Comparison of ENCODE assay signal across 9 mouse cellular contexts in genomic region chr6:124472801-124473200, GRCm38 (mm10). TPM values are rescaled to one million over a fixed set of nuclear protein-coding genes. Genes with fewer than 3 reads are reported as not detected.
DNase-seq lines count a peak whose midpoint lies in the region; ATAC-seq and TF ChIP-seq lines count a peak whose summit lies in the region.
"Had no signal": no experiment of that assay in that cellular context is flagged by ENCODE, and none has a peak within 500 bp of the region (broad histone marks: within the 10 kb centered on the region; RNA-seq: fewer than 3 reads in every experiment).

No protein-coding gene starts in this region.

- no peak overlapping the region for H3K4me2 ChIP-seq in hindbrain, embryonic 12.5 days (replicated peaks)

- H3K27ac ChIP-seq in MEL (ENCODE audit: control insufficient read depth, low read depth, low read length), result peak overlapping the region; percentile 94
- H3K27ac ChIP-seq in embryonic fibroblast, embryonic 13.5 days (ENCODE audit: insufficient read depth, low read length), result no peak overlapping the region
- no peak overlapping the region for H3K27ac ChIP-seq in hindbrain, embryonic 12.5 days
- H3K27ac ChIP-seq: macrophage had no signal

- peak; percentile 46 to 67 for DNase-seq in heart, postnatal 36 days
- DNase-seq in heart, adult 11 months, result no peak
- DNase-seq in A20 (ENCODE audit: low read depth, low spot score) (peak; percentile 85), MEL (ENCODE audit: low read depth, low spot score) (peak; percentile 92)
- DNase-seq in lung, adult 2 months, result peak; percentile 65
- peak; percentile 52 for DNase-seq in thymus, postnatal 25 days

- no peaks in the 10 kb centered on the region for H3K9me3 ChIP-seq in MEL (replicated peaks; ENCODE audit: insufficient read depth, low read length)
- no peaks in the 10 kb centered on the region for H3K9me3 ChIP-seq in hindbrain, embryonic 12.5 days (replicated peaks)

- peaks cover 9 to 19% of the 10 kb centered on the region in 2 experiments for H3K4me1 ChIP-seq in MEL (ENCODE audit: control insufficient read depth in 1 of 2, insufficient read depth in 2 of 2, low read length in 2 of 2)
- H3K4me1 ChIP-seq in embryonic fibroblast, embryonic 13.5 days (ENCODE audit: control insufficient read depth, insufficient read depth, low read length), result no peaks in the 10 kb centered on the region
- H3K4me1 ChIP-seq in lung, adult 2 months (ENCODE audit: control insufficient read depth, insufficient read depth, low read length), result peaks cover 2% of the 10 kb centered on the region; the same call in 1 of the 2 replicates
- no peaks in the 10 kb centered on the region for H3K4me1 ChIP-seq in hindbrain, embryonic 12.5 days

- peak overlapping the region; percentile 73 for H3K9ac ChIP-seq in MEL (ENCODE audit: control insufficient read depth, low read depth, low read length, poor library complexity, severe bottlenecking)
- no peak overlapping the region for H3K9ac ChIP-seq in hindbrain, embryonic 12.5 days

- H3K4me3 ChIP-seq in MEL (ENCODE audit: control insufficient read depth in 1 of 2, insufficient read depth in 1 of 2, low read depth in 2 of 2, low read length in 2 of 2), result peak overlapping the region; percentile 74 to 76
- H3K4me3 ChIP-seq in embryonic fibroblast, embryonic 13.5 days (ENCODE audit: insufficient read depth, low read length), result no peak overlapping the region
- H3K4me3 ChIP-seq in lung, adult 2 months (replicated peaks; ENCODE audit: extremely low read depth, low read depth, low read length), result no peak overlapping the region
- no peak overlapping the region for H3K4me3 ChIP-seq in hindbrain, embryonic 12.5 days

- peaks cover 0 to 13% of the 10 kb centered on the region in 2 experiments; a peak in 2 of 4 replicates for H3K36me3 ChIP-seq in MEL (ENCODE audit: control insufficient read depth in 1 of 2, insufficient read depth in 2 of 2, low read length in 2 of 2)
- H3K36me3 ChIP-seq in hindbrain, embryonic 12.5 days, result no peaks in the 10 kb centered on the region

- H3K79me2 ChIP-seq in MEL (ENCODE audit: control insufficient read depth, insufficient read depth, low read length, poor library complexity), result peaks cover 39% of the 10 kb centered on the region

- WGBS in lung, adult 2 months, result 35% methylated on average over 6 of the region's 6 CpGs
- WGBS in hindbrain, embryonic 12.5 days, result 40% methylated on average over 6 of the region's 6 CpGs

- ATAC-seq in hindbrain, embryonic 12.5 days (ENCODE audit: low FRiP score), result no peak

- no peak for TF ChIP-seq POLR2A in MEL (IDR thresholded peaks at IDR 0.05; ENCODE audit: control insufficient read depth in 1 of 2, insufficient read depth in 1 of 2, low read depth in 1 of 2, low read length in 2 of 2, poor library complexity in 1 of 2)
- TF ChIP-seq POLR2A in embryonic fibroblast, embryonic 13.5 days (IDR thresholded peaks at IDR 0.05; ENCODE audit: low read depth, low read length), result no peak
- TF ChIP-seq POLR2A in lung, adult 2 months (IDR thresholded peaks at IDR 0.05; ENCODE audit: borderline replicate concordance, extremely low read depth, low read depth, low read length), result no peak

- TF ChIP-seq CTCF in MEL (IDR thresholded peaks at IDR 0.05 in 2 of 3, conservative IDR thresholded peaks at IDR 0.05 in 1 of 3; ENCODE audit: control insufficient read depth in 1 of 3, insufficient read depth in 1 of 3, low read depth in 2 of 3, low read length in 3 of 3, poor library complexity in 1 of 3, severe bottlenecking in 1 of 3), result peak in 2 of 3 experiments; percentile 90 to 100; a peak in 4 of 6 replicates
- 0 out of 2 replicates have a peak, but pooled peaks have one; percentile 18 for TF ChIP-seq CTCF in embryonic fibroblast, embryonic 13.5 days (IDR thresholded peaks at IDR 0.05; ENCODE audit: borderline replicate concordance, insufficient read depth, low read length)
- TF ChIP-seq CTCF in lung, adult 2 months (IDR thresholded peaks at IDR 0.05; ENCODE audit: insufficient read depth, low read length), result peak; percentile 83

- intact Hi-C loops in heart, postnatal 36 days (cut with DNase I), result no loop called here

- no peak for TF ChIP-seq RAD21 in MEL (IDR thresholded peaks at IDR 0.05; ENCODE audit: low read depth, low read length)

- no peaks in the 10 kb centered on the region for H3K27me3 ChIP-seq in MEL (ENCODE audit: control insufficient read depth in 1 of 2, insufficient read depth in 2 of 2, low read length in 2 of 2)
- no peaks in the 10 kb centered on the region for H3K27me3 ChIP-seq in hindbrain, embryonic 12.5 days

- no peak for TF ChIP-seq EP300 in MEL (IDR thresholded peaks at IDR 0.05; ENCODE audit: low read depth in 1 of 2, low read length in 2 of 2)

TF ChIP-seq in MEL, 35 proteins besides CTCF, POLR2A, EP300 and RAD21:
- TF ChIP-seq MEF2A (IDR thresholded peaks at IDR 0.05; ENCODE audit: extremely low read depth, insufficient replicate concordance, low read depth, low read length, poor library complexity, severe bottlenecking), result no peak
- TF ChIP-seq BHLHE40 (IDR thresholded peaks at IDR 0.05; ENCODE audit: borderline replicate concordance, low read depth, low read length), result no peak
- no peak for TF ChIP-seq MXI1 (IDR thresholded peaks at IDR 0.05; ENCODE audit: low read depth, low read length)
- TF ChIP-seq MAX (IDR thresholded peaks at IDR 0.05; ENCODE audit: low read length), result no peak
- TF ChIP-seq RCOR1 (IDR thresholded peaks at IDR 0.05; ENCODE audit: low read depth, low read length), result no peak
- no peak for TF ChIP-seq ZKSCAN1 (IDR thresholded peaks at IDR 0.05; ENCODE audit: low read depth, low read length)

RNA-seq across cellular contexts. Expression of gene Clstn3, which starts 8.2 kb away (rescaled TPM):
- total RNA-seq in heart, postnatal 36 days (2021), result 1 to 10 TPM in 1 of 2 experiments, under 1 TPM in 1; 0.73 to 2.1 TPM
- total RNA-seq in MEL (2012; rRNA removed), result 46.5 and 51.3 TPM in 2 replicates
- polyA plus RNA-seq in MEL (2012; ENCODE audit: insufficient read depth in 1 of 2, insufficient read length in 2 of 2, low read depth in 1 of 2, low replicate concordance in 2 of 2, missing spikeins in 1 of 2), result 10 to 100 TPM in 1 of 2 experiments, not detected in 1; 59.8 TPM
- polyA plus RNA-seq in embryonic fibroblast, embryonic 13.5 days (2011; ENCODE audit: insufficient read length, low read depth, missing spikeins), result 0.38 and 0.44 TPM in 2 replicates
- 3.2 and 9.1 TPM in 2 replicates for polyA plus RNA-seq in lung, adult 2 months (2012; rRNA removed)
- 36.9 and 40.5 TPM in 2 replicates for polyA plus RNA-seq in hindbrain, embryonic 12.5 days (2016; fragmentation: Nextera tagmentation; extraction: Ambion mirVana)

RNA-seq across cellular contexts. Expression of gene C1rl, which starts 20.1 kb away (rescaled TPM):
- 1 to 10 TPM; 1.2 TPM for total RNA-seq in heart, postnatal 36 days (2021)
- total RNA-seq in MEL (2012; rRNA removed), result 0.98 and 1.2 TPM in 2 replicates
- 1 to 10 TPM in 1 of 2 experiments, not detected in 1; 2.6 TPM for polyA plus RNA-seq in MEL (2012; ENCODE audit: insufficient read depth in 1 of 2, insufficient read length in 2 of 2, low read depth in 1 of 2, low replicate concordance in 2 of 2, missing spikeins in 1 of 2)
- polyA plus RNA-seq in embryonic fibroblast, embryonic 13.5 days (2011; ENCODE audit: insufficient read length, low read depth, missing spikeins), result 3.3 and 3.6 TPM in 2 replicates
- 4.6 and 5.9 TPM in 2 replicates for polyA plus RNA-seq in lung, adult 2 months (2012; rRNA removed)
- polyA plus RNA-seq in hindbrain, embryonic 12.5 days (2016; fragmentation: Nextera tagmentation; extraction: Ambion mirVana), result 0.20 and 0.25 TPM in 2 replicates

RNA-seq across cellular contexts. Expression of gene C1ra, which starts 39.4 kb away (rescaled TPM):
- 10 to 100 TPM; 13.7 TPM for total RNA-seq in heart, postnatal 36 days (2021)
- total RNA-seq in MEL (2012; rRNA removed), result 0.19 and 0.29 TPM in 2 replicates
- under 1 TPM in 1 of 2 experiments, not detected in 1; 0.28 TPM for polyA plus RNA-seq in MEL (2012; ENCODE audit: insufficient read depth in 1 of 2, insufficient read length in 2 of 2, low read depth in 1 of 2, low replicate concordance in 2 of 2, missing spikeins in 1 of 2)
- polyA plus RNA-seq in embryonic fibroblast, embryonic 13.5 days (2011; ENCODE audit: insufficient read length, low read depth, missing spikeins), result 15.4 and 30.1 TPM in 2 replicates
- polyA plus RNA-seq in lung, adult 2 months (2012; rRNA removed), result 47.2 and 58.0 TPM in 2 replicates
- 0.14 and 0.49 TPM in 2 replicates for polyA plus RNA-seq in hindbrain, embryonic 12.5 days (2016; fragmentation: Nextera tagmentation; extraction: Ambion mirVana)

RNA-seq across cellular contexts. Expression of gene Pex5, which starts 57.9 kb away (rescaled TPM):
- 10 to 100 TPM; 26.9 to 28.7 TPM for total RNA-seq in heart, postnatal 36 days (2021)
- 56.0 and 63.1 TPM in 2 replicates for total RNA-seq in MEL (2012; rRNA removed)
- polyA plus RNA-seq in MEL (2012; ENCODE audit: insufficient read depth in 1 of 2, insufficient read length in 2 of 2, low read depth in 1 of 2, low replicate concordance in 2 of 2, missing spikeins in 1 of 2), result 10 to 100 TPM in 1 of 2 experiments, not detected in 1; 63.0 TPM
- polyA plus RNA-seq in embryonic fibroblast, embryonic 13.5 days (2011; ENCODE audit: insufficient read length, low read depth, missing spikeins), result 36.1 and 40.0 TPM in 2 replicates
- polyA plus RNA-seq in lung, adult 2 months (2012; rRNA removed), result 24.2 and 31.2 TPM in 2 replicates
- 68.0 and 68.3 TPM in 2 replicates for polyA plus RNA-seq in hindbrain, embryonic 12.5 days (2016; fragmentation: Nextera tagmentation; extraction: Ambion mirVana)

Comparison
In these comparisons a context has a peak if more than half of its experiments do, and no peak if none do; other contexts are left out.
1. H3K4me3 ChIP-seq: peak in MEL (2 of 2); none in embryonic fibroblast, embryonic 13.5 days (single experiment), lung, adult 2 months (single experiment) and hindbrain, embryonic 12.5 days (single experiment).
2. CTCF ChIP-seq: peak in every context shown above with its lines; median percentile 95 in MEL; 83 in lung, adult 2 months; 18 in embryonic fibroblast, embryonic 13.5 days.
3. RNA of gene C1ra, which starts 39.4 kb away (polyA plus RNA-seq): 47.2 to 58.0 TPM in lung, adult 2 months and 15.4 to 30.1 TPM in embryonic fibroblast, embryonic 13.5 days; 0.14 to 0.49 TPM in hindbrain, embryonic 12.5 days and 0.28 TPM in MEL; every median in the first group is over 10 times any median in the second.